Mouse (Mus musculus) lung, embryonic 16.5 days (tissue): ENCODE data around the gene P3h3. TPM values are rescaled to one million over a fixed set of nuclear protein-coding genes. Genes with fewer than 3 reads are reported as not detected.
A peak's percentile ranks its signal among the peaks of the same experiment; 100 is the strongest.
"Not testable (repeated sequence)": the region's sequence is repeated elsewhere in the genome, so short reads cannot be mapped to it uniquely, and the experiment has no call there.

Experiments used
- ATAC-seq: fragments of 200-750 bp; cut with Nextera tagmentation; 2 replicates; pipeline ENCODE4 v1.8.0; 2017; ENCODE audit warnings: low read depth, mild to moderate bottlenecking, moderate library complexity
- H3K27ac ChIP-seq: fragments of 300-500 bp; sonication (generic); 2 replicates; pipeline ENCODE4 v1.5.1; 2014; ENCODE audit warnings: mild to moderate bottlenecking, control low read depth, low read length
- H3K27me3 ChIP-seq: fragments of 300-500 bp; sonication (generic); 2 replicates; pipeline ENCODE4 v1.6.1; 2014; ENCODE audit warnings: low read depth, low read length, mixed read lengths; ENCODE audit not compliant: control insufficient read depth, insufficient read depth
- H3K36me3 ChIP-seq: fragments of 300-500 bp; sonication (generic); 2 replicates; pipeline ENCODE4 v1.6.1; 2014; ENCODE audit warnings: low read length; ENCODE audit not compliant: control insufficient read depth, insufficient read depth
- H3K4me1 ChIP-seq: fragments of 300-500 bp; sonication (generic); replicated peaks from 2 replicates; pipeline ENCODE4 v1.6.1; 2014; ENCODE audit warnings: low read length, mixed read lengths; ENCODE audit not compliant: control insufficient read depth, insufficient read depth
- H3K4me2 ChIP-seq: fragments of 300-500 bp; sonication (generic); 2 replicates; pipeline ENCODE4 v1.6.1; 2014; ENCODE audit warnings: low read depth, low read length, control low read depth
- H3K4me3 ChIP-seq: fragments of 300-500 bp; sonication (generic); 2 replicates; pipeline ENCODE4 v1.5.1; 2014; ENCODE audit warnings: mild to moderate bottlenecking, low read length, control low read depth
- H3K9ac ChIP-seq: fragments of 300-500 bp; sonication (generic); 2 replicates; pipeline ENCODE4 v1.6.1; 2014; ENCODE audit warnings: low read length, control low read depth
- H3K9me3 ChIP-seq: fragments of 300-500 bp; sonication (generic); 2 replicates; pipeline ENCODE4 v1.6.1; 2016; ENCODE audit warnings: low read length; ENCODE audit not compliant: control insufficient read depth
- WGBS: fragments of 180-500 bp; shearing (Covaris S2); extraction: QIAGEN DNeasy Blood & Tissue Kit; methylation state at CpG from one replicate; pipeline ENCODE4 v1.1.7; 2014; 5-methylcytosine and 5-hydroxymethylcytosine counted together
- polyA plus RNA-seq: library from polyadenylated mRNA; unstranded; fragments of >200 nt; fragmentation: Nextera tagmentation; extraction: Ambion mirVana; gene quantifications from 2 replicates; pipeline ENCODE4 v1.2.1, GENCODE M21; 2015

Gene P3h3
- polyA plus RNA-seq, 1 experiment from 2014 or later, result 15.3 TPM

DNA sequence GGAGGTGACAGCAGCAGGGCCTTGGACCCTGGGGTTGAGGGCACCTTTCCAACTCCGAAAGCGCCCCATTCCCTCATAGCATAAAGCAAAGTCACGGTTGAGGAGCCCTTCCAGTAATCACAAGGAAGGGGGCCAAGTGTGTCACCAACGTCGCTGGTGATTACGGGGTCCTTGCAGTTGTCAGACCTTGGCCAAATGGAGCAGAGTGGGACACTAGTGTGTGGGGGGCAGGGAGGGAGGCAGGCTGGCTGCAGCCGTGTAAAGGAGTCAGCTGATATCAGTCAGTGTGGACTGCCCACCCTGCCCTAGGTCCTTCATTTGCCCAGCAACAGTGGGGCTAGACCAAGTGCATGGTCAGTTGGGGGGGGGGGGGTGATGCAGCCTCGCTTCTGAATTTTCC lies 43.1 kb downstream of the P3h3 start:
- 27% methylated on average over 8 of the region's 8 CpGs for WGBS

DNA sequence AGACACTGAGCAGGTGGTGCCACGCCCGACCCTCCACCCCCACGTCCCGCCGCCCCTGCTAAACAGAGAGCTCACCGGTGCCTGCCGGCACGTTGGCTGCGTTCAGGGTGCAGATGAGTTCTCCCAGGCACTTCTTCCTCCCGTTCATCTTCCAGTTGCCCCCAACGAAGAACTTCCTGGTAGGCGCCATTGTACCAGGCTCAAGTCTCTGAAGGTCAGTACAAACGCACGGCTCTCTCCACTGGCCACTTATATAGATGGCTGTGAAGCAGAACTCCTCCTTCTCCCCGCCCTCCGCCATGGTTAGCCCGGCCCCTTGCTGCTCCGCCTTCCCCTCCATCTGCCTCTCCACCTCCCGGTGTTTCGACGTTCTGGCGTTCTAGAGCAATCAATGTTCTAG lies 43.6 kb downstream of the P3h3 start, which contains the start of gene Tpi1:
Tpi1 (minus strand) TSS at position 364 of the 400 bp plus-strand sequence.
- peaks cover 32% of the 10 kb centered on the region for H3K36me3 ChIP-seq
- peak within 1 kb of the TSS; percentile 94 for H3K27ac ChIP-seq
- under 1% methylated on average over 22 of the region's 22 CpGs for whole genome bisulfite sequencing
- peak within 1 kb of the TSS; percentile 89 for H3K9ac ChIP-seq
- H3K9me3 ChIP-seq, result no peaks in the 10 kb centered on the region
- H3K4me1 ChIP-seq, result peaks cover 31% of the 10 kb centered on the region
- peak within 1 kb of the TSS; percentile 82 for H3K4me3 ChIP-seq
- peak within 1 kb of the TSS; percentile 78 for H3K4me2 ChIP-seq
- ATAC-seq, result peak; percentile 92
- no peaks in the 10 kb centered on the region for H3K27me3 ChIP-seq

More for the DNA sequence above, 43.1 kb downstream of the P3h3 start:
- peak; percentile 24 for ATAC-seq
- peaks cover 37% of the 10 kb centered on the region for H3K36me3 ChIP-seq
- no peaks in the 10 kb centered on the region for H3K9me3 ChIP-seq
- H3K27ac ChIP-seq, result peak overlapping the region; percentile 54
- H3K4me3 ChIP-seq, result peak overlapping the region; percentile 82
- peak overlapping the region; percentile 89 for H3K9ac ChIP-seq
- peaks cover 31% of the 10 kb centered on the region for H3K4me1 ChIP-seq
- no peaks in the 10 kb centered on the region for H3K27me3 ChIP-seq
- peak overlapping the region; percentile 78 for H3K4me2 ChIP-seq

DNA sequence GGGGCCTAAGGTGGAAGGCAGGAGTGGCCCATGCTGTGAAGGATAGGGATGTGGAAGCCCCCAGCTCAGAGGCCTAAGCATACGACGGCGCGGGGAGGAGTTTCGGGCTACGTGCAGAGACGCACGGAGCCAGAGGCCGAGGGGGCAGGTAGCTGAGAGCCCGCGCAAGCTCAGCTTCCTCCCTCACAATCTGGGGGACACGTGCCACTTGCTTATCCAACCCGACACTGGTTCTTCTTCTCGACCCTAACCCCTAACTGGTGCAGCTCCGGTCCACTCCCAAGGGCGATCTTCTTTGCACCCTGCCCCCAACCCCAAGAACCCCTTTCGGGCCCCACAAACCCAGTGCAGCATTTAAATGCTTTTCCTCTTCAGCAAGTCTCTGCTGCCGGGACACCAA lies 44.1 kb downstream of the P3h3 start:
- peak; percentile 66 for ATAC-seq
- Histone ChIP-seq H3K27ac (peak overlapping the region; percentile 94), H3K9me3 (no peaks in the 10 kb centered on the region), H3K27me3 (no peaks in the 10 kb centered on the region), H3K4me2 (peak overlapping the region; percentile 78), H3K4me3 (peak overlapping the region; percentile 82), H3K36me3 (peaks cover 27% of the 10 kb centered on the region), H3K4me1 (peaks cover 31% of the 10 kb centered on the region), H3K9ac (peak overlapping the region; percentile 89)
- WGBS, result 1% methylated on average over 18 of the region's 18 CpGs

DNA sequence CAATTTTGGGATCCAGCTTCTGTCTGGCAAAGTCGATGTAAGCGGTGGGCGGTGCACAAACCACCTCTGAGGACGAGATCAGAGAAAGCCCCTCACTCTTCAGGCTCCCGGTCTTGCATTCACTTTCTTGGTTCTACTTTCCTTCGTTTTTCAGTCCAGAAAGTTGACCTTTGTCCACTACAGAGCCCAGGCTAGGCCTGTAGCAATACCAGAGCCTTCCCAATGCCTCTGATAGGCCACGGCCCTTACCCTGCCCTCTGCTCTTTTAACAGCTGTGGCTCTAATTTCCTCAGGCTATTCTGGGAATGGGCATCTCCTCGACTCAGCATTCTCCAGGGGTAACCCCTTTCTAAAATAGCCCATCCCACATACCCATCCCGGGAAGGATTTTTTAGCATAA lies 44.7 kb downstream of the P3h3 start:
- H3K4me1 ChIP-seq, result peaks cover 35% of the 10 kb centered on the region
- H3K9ac ChIP-seq, result peak overlapping the region; percentile 89
- no peaks in the 10 kb centered on the region for H3K27me3 ChIP-seq
- 11% methylated on average over 9 of the region's 9 CpGs for WGBS
- H3K4me3 ChIP-seq, result peak overlapping the region; percentile 82
- H3K4me2 ChIP-seq, result peak overlapping the region; percentile 78
- ATAC-seq, result no peak
- peaks cover 22% of the 10 kb centered on the region for H3K36me3 ChIP-seq
- no peaks in the 10 kb centered on the region for H3K9me3 ChIP-seq
- H3K27ac ChIP-seq, result peak overlapping the region; percentile 94

DNA sequence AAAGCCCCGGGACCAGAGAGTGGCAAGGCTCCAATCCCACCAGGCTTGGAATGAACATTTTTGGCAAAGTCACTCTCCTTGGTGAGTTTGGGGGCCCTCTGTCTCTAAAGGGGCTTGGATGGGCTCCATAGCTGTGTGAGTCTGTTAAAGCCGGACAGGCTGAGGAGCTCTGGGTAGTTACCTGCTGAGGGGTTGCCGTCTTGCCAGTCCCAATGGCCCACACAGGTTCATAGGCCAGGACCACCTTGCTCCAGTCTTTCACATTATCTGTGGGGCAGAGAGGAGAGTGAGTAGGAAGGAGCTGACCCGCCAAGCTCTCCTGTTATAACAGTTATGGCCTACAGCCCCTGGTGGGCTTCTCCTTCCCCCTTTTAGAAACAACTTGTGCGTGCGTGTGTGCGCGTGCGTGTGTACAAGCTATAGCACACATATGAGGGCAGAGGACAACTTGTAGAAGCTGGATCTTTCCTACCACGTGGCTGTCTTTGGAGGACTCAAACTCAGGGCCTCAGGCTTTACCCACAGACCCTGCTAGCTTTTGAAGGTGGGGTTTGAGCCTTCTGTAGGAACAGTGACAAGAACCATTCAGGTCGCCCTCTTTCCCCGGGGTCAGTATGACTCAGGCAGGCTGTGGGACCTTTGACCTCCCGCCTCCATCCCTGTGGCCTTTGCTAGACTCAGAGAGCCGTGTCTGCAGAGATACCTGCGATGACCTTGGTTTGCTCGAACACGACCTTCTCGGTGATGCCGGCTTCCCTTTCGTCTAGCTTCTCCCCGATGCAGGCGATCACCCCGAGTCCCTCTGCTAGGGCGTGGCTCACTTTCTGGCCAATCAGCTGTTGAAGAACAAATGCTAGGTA lies 45.6 kb downstream of the P3h3 start:
- peak overlapping the region; percentile 78 for H3K4me2 ChIP-seq
- H3K36me3 ChIP-seq, result peaks cover 14% of the 10 kb centered on the region
- peak overlapping the region; percentile 89 for H3K9ac ChIP-seq
- H3K4me1 ChIP-seq, result peaks cover 35% of the 10 kb centered on the region
- ATAC-seq, result no peak
- no peaks in the 10 kb centered on the region for H3K9me3 ChIP-seq
- peak overlapping the region; percentile 82 for H3K4me3 ChIP-seq
- H3K27me3 ChIP-seq, result no peaks in the 10 kb centered on the region
- no peak overlapping the region; the same call in 1 of the 2 replicates for H3K27ac ChIP-seq
- WGBS, result 69% methylated on average over 24 of the region's 24 CpGs

DNA sequence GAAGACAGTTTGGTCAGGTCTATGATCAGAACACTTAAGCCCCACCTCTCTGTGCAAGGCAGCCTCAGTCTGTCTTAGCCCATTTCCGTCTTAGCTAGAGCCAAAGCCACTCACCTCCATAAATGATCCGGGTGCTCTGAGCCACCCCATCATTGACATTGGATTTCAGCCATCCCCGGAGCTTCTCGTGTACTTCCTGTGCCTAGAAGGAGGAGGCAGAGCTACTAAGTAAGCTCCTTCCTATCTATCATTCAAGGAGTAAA lies 46.2 kb downstream of the P3h3 start:
- peaks cover 39% of the 10 kb centered on the region for H3K4me1 ChIP-seq
- no peak overlapping the region for H3K9ac ChIP-seq
- H3K4me2 ChIP-seq, result no peak overlapping the region
- no peaks in the 10 kb centered on the region for H3K9me3 ChIP-seq
- no peak overlapping the region for H3K27ac ChIP-seq
- H3K4me3 ChIP-seq, result no peak overlapping the region
- no peak for ATAC-seq
- no peaks in the 10 kb centered on the region for H3K27me3 ChIP-seq
- H3K36me3 ChIP-seq, result peaks cover 12% of the 10 kb centered on the region
- 56% methylated on average over 4 of the region's 4 CpGs for WGBS

DNA sequence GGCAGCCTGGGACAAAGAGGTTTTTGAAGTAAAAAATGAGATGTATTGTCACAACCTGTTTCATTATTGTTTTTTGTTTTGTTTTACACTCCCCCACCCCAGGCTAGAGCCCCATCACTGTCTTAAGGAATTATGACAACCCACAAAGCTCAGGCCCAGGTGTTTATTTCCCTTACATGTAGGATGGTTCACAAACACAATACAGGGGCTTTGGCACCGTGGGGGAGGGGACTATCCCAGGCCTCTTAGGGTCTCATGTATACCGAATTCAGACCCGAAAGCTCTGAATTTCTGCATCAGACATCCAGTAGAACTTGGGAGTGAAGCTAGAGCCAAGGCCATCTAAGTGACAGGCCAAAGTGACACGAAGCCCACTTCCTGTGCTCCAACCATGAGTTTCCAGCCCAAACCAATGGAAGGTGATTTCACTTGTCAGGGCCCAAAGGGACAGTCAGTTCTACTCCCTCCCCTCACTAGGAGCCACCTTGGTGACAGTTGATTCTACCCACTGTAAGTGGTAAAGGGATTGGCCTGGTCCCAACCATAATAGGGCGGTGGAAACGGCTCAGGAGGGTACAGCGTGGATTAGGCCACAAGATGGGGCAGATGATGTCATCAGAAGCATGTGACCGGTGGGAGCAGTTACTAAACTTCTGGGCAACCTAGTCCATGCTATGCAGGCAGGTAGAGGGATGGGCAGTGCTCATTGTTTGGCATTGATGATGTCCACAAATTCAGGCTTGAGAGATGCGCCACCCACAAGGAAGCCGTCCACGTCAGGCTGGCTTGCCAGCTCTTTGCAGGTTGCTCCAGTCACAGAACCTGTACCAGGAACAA lies 46.8 kb downstream of the P3h3 start:
- H3K4me3 ChIP-seq, result not testable (repeated sequence)

DNA sequence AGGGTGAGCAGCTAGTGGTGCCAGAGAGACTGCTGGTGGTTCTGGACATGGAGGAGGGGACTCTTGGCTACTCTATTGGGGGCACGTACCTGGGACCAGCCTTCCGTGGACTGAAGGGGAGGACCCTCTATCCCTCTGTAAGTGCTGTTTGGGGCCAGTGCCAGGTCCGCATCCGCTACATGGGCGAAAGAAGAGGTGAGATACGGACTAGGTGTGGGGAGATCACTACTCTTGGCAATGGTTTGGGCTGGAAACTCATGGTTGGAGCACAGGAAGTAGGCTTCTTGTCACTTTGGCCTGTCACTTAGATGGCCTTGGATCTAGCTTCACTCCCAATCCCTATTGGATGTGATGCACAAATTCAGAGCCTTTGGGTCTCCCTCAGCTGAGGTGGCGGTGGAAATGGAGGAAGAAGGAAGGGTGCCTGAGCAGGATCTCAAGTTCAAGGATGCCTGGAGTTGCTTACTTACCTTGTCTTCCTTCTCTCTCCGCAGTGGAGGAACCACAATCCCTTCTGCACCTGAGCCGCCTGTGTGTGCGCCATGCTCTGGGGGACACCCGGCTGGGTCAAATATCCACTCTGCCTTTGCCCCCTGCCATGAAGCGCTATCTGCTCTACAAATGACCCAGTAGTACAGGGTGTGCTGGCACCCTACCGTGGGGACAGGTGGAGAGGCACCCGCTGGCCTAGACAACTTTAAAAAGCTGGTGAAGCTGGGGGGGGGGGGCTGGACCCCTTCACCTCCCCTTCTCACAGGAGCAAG lies 47.6 kb downstream of the P3h3 start:
- Histone ChIP-seq H3K36me3 (peaks cover 12% of the 10 kb centered on the region), H3K27ac (peak overlapping the region; percentile 96), H3K9ac (peak overlapping the region; percentile 84), H3K27me3 (no peaks in the 10 kb centered on the region), H3K4me3 (peak overlapping the region; percentile 77), H3K9me3 (no peaks in the 10 kb centered on the region), H3K4me2 (peak overlapping the region; percentile 98), H3K4me1 (peaks cover 40% of the 10 kb centered on the region)
- no peak for ATAC-seq
- 46% methylated on average over 14 of the region's 14 CpGs for WGBS

More for the DNA sequence above, 46.8 kb downstream of the P3h3 start:
- peaks cover 12% of the 10 kb centered on the region for H3K36me3 ChIP-seq
- not testable (repeated sequence) for H3K27me3 ChIP-seq, ATAC-seq, H3K9me3 ChIP-seq, H3K9ac ChIP-seq, H3K4me2 ChIP-seq, H3K27ac ChIP-seq
- peaks cover 42% of the 10 kb centered on the region for H3K4me1 ChIP-seq
- WGBS, result 83% methylated on average over 10 of the region's 11 CpGs
